Mouse (Mus musculus): ENCODE data around the gene Ppp1r12a.

DNA sequence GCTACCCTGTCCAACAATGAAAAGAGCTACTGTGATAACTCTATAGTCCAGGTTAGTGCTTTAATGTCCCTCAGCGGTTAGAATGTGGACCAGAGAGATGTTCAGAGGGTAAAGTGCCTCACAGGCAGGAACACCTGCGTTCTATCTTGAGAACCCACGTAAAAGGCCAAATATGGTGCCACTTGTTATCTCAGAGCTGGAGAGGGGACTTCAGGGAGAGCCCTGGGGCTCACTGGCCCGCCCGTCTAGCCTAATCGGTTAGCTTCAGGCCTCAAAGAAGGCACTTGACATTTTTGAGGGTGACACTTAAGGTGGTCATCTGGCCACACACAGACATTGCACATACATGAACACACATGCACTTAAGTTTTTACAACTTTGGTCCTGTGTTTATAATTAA, 120.4 kb downstream of the Ppp1r12a start:
- TF ChIP-seq CTCF (conservative IDR thresholded peaks at IDR 0.05; ENCODE audit: insufficient read depth, insufficient read length, low read depth, low read length) (no peak), POLR2A (IDR thresholded peaks at IDR 0.05; ENCODE audit: low read depth, low read length) (no peak)

Data from kidney, adult 2 months (tissue).